Mouse (Mus musculus): ENCODE data around the gene Olfr341. TPM values are rescaled to one million over a fixed set of nuclear protein-coding genes. Genes with fewer than 3 reads are reported as not detected.

The Olfr341 gene
- polyA plus RNA-seq (2017; shearing (Covaris generic)): 0.13 TPM

GRCm38 (mm10) chr2:36482368-36482767, at the start of gene Olfr341:
Gene Olfr341, minus strand, starts transcription at chr2:36482468.

GRCm38 (mm10) chr2:36524698-36525097, 42.4 kb upstream of the Olfr341 start, which contains the start of gene Olfr342:
Gene Olfr342, plus strand, starts transcription at chr2:36524998.

GRCm38 (mm10) chr2:36452287-36452686, 30.0 kb downstream of the Olfr341 start, which contains the start of gene Olfr340:
Gene Olfr340, plus strand, starts transcription at chr2:36452587.

Other genes starting within 250 kb of the Olfr341 start
- 0.23 TPM for gene Olfr338, start 108.9 kb downstream of the Olfr341 start, polyA plus RNA-seq (2017; shearing (Covaris generic))
- gene Olfr339, start 63.5 kb downstream of the Olfr341 start, polyA plus RNA-seq (2017; shearing (Covaris generic)): 0.41 TPM
- not detected for gene Olfr340, start 29.9 kb downstream of the Olfr341 start, polyA plus RNA-seq (2017; shearing (Covaris generic))
- gene Olfr342, start 42.5 kb upstream of the Olfr341 start, polyA plus RNA-seq (2017; shearing (Covaris generic)): not detected
- 0.05 TPM for gene Olfr344, start 84.2 kb upstream of the Olfr341 start, polyA plus RNA-seq (2017; shearing (Covaris generic))
- gene Olfr345, start 157.6 kb upstream of the Olfr341 start, polyA plus RNA-seq (2017; shearing (Covaris generic)): not detected
- not detected for gene Olfr346, start 203.3 kb upstream of the Olfr341 start, polyA plus RNA-seq (2017; shearing (Covaris generic))
- not detected for gene Olfr347, start 249.4 kb upstream of the Olfr341 start, polyA plus RNA-seq (2017; shearing (Covaris generic))

Data from effector memory CD4-positive, alpha-beta T cell, adult 7 months (primary cell).